Mouse (Mus musculus) heart, postnatal 0 days (tissue): ENCODE results near the gene Rras.

Experiments
- CTCF ChIP-seq: IDR thresholded peaks from 2 replicates; pipeline ENCODE4 v1.5.1; 2016; ENCODE audit warnings: antibody characterized with exemption, control low read depth, low read depth
- EP300 ChIP-seq: IDR thresholded peaks from 2 replicates; pipeline ENCODE4 v1.6.1; 2016; ENCODE audit warnings: antibody characterized with exemption, low read depth

GRCm38 (mm10) chr7:45012824-45013223 is 4.9 kb upstream of the Rras start:
- TF ChIP-seq CTCF, result no peak
- no peak for TF ChIP-seq EP300
